Mouse (Mus musculus) E14TG2a.4 (cell line): ENCODE results near the gene Pip5k1a.

Experiments
- CTCF ChIP-seq: conservative IDR thresholded peaks from 2 replicates; pipeline ENCODE4 v1.5.1; 2014; ENCODE audit warnings: low read length
- NANOG ChIP-seq: IDR thresholded peaks from 2 replicates; pipeline ENCODE4 v1.6.1; 2014; ENCODE audit warnings: borderline replicate concordance, low read length, mixed read lengths
- POU5F1 ChIP-seq: IDR thresholded peaks from 2 replicates; pipeline ENCODE4 v1.6.1; 2014; ENCODE audit warnings: low read length, borderline replicate concordance

DNA sequence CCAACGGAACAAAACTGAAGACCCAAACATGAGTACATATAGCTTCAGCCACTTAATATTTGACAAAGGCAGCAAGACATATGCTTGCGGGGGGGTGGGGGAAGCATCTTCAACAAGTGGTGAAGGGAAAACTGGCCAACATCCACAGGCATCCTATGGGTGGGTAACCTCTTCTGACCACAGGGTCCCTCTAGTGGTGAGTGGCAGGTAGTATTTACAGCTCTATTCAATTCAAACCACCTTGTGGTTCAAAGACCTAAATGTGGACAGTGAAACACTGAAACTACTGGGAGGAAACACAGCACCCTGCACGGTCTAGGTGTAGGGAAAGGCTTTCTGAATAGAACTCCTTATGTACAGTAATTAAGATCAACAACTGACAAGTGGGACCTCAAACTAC is 53.0 kb downstream of the Pip5k1a start:
- peak; percentile 83 for TF ChIP-seq CTCF
- TF ChIP-seq POU5F1, result no peak
- TF ChIP-seq NANOG, result no peak
